Mouse (Mus musculus): ENCODE measurements around the gene Tshz2. TPM values are rescaled to one million over a fixed set of nuclear protein-coding genes. Genes with fewer than 3 reads are reported as not detected.
A peak's percentile ranks its signal among the peaks of the same experiment; 100 is the strongest.

The Tshz2 gene
- polyA plus RNA-seq, 1 experiment from 2014 or later, result 14.8 TPM

DNA sequence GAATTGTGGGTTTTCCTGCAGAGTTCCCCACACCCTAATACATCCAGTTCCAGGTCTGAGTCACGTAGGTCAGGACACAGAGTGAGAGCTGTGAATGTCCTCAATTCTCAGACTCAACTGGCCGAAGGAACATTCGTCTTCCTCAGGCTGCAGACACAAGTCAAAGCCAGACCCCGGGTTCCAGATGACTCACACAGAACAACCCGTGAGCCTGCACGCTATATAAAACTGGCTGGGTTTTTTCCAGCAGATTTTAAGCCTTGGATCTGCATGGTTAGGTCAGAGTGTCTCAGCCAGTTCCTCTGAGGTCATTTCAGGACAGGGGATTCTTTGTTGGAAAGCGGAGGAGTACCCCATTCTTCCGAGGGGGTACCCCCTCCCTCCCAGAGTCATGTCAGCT is 330.0 kb downstream of the Tshz2 start:
- Histone ChIP-seq H3K4me1 (ENCODE audit: control insufficient read depth, insufficient read depth, low read length) (peaks cover 25% of the 10 kb centered on the region), H3K9ac (ENCODE audit: low read depth, low read length) (no peak overlapping the region), H3K27ac (ENCODE audit: low read depth, low read length) (no peak overlapping the region), H3K27me3 (ENCODE audit: control insufficient read depth, insufficient read depth, low read length) (no peaks in the 10 kb centered on the region), H3K36me3 (ENCODE audit: control insufficient read depth, insufficient read depth, low read length) (no peaks in the 10 kb centered on the region), H3K9me3 (ENCODE audit: control insufficient read depth, low read length) (no peaks in the 10 kb centered on the region; the same call in 1 of the 2 replicates), H3K4me3 (ENCODE audit: low read length) (no peak overlapping the region), H3K4me2 (replicated peaks; ENCODE audit: low read depth, low read length) (no peak overlapping the region)
- ATAC-seq (ENCODE audit: low FRiP score, low TSS enrichment), result no peak
- WGBS, result 51% methylated on average over 8 of the region's 8 CpGs

- Histone ChIP-seq H3K9me3 (ENCODE audit: control insufficient read depth, low read length) (peaks cover 3% of the 10 kb centered on the region; the same call in 1 of the 2 replicates), H3K9ac (ENCODE audit: low read depth, low read length) (no peak overlapping the region), H3K4me3 (ENCODE audit: low read length) (no peak overlapping the region), H3K36me3 (ENCODE audit: control insufficient read depth, insufficient read depth, low read length) (no peaks in the 10 kb centered on the region), H3K27ac (ENCODE audit: low read depth, low read length) (no peak overlapping the region), H3K27me3 (ENCODE audit: control insufficient read depth, insufficient read depth, low read length) (no peaks in the 10 kb centered on the region), H3K4me2 (replicated peaks; ENCODE audit: low read depth, low read length) (no peak overlapping the region), H3K4me1 (ENCODE audit: control insufficient read depth, insufficient read depth, low read length) (no peaks in the 10 kb centered on the region)
- WGBS, result 95% methylated on average over 6 of the region's 6 CpGs
- no peak for ATAC-seq (ENCODE audit: low FRiP score, low TSS enrichment)
Observed at GRCm38 (mm10) chr2:169970481-169970880, 337.7 kb downstream of the Tshz2 start.

- no peak overlapping the region for H3K4me3 ChIP-seq (ENCODE audit: low read length)
- no peaks in the 10 kb centered on the region for H3K36me3 ChIP-seq (ENCODE audit: control insufficient read depth, insufficient read depth, low read length)
- no peak for ATAC-seq (ENCODE audit: low FRiP score, low TSS enrichment)
- H3K27me3 ChIP-seq (ENCODE audit: control insufficient read depth, insufficient read depth, low read length), result no peaks in the 10 kb centered on the region
- no peak overlapping the region for H3K27ac ChIP-seq (ENCODE audit: low read depth, low read length)
- H3K4me1 ChIP-seq (ENCODE audit: control insufficient read depth, insufficient read depth, low read length), result no peaks in the 10 kb centered on the region
- 78% methylated on average over 10 of the region's 10 CpGs for WGBS
- H3K9me3 ChIP-seq (ENCODE audit: control insufficient read depth, low read length), result no peaks in the 10 kb centered on the region
- no peak overlapping the region for H3K9ac ChIP-seq (ENCODE audit: low read depth, low read length)
- no peak overlapping the region for H3K4me2 ChIP-seq (replicated peaks; ENCODE audit: low read depth, low read length)
Observed at GRCm38 (mm10) chr2:169982925-169983324, 350.1 kb downstream of the Tshz2 start.

DNA sequence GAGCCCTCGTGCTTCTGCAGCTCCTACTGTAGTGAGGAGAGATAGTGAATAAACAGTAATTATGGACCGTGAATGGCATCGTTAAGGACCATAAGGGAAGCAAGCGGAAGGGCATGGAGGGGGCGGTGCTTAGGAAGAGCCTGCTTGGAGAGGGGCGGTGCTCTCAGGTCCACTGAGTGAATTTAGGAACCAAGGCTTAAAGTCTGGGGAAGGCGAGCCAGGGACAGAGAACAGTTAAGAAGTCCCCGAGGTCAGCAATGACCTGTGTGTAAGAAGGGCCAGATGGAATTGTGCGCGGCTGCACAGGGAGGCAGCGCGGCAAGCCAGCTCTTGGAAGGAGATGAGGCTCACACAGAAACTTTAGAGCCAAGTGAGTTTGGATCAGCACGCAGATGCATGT is 354.4 kb downstream of the Tshz2 start:
- H3K9ac ChIP-seq (ENCODE audit: low read depth, low read length), result no peak overlapping the region
- H3K4me1 ChIP-seq (ENCODE audit: control insufficient read depth, insufficient read depth, low read length), result no peaks in the 10 kb centered on the region
- no peaks in the 10 kb centered on the region for H3K36me3 ChIP-seq (ENCODE audit: control insufficient read depth, insufficient read depth, low read length)
- WGBS, result 49% methylated on average over 13 of the region's 13 CpGs
- no peak for ATAC-seq (ENCODE audit: low FRiP score, low TSS enrichment)
- no peak overlapping the region for H3K27ac ChIP-seq (ENCODE audit: low read depth, low read length)
- no peaks in the 10 kb centered on the region for H3K9me3 ChIP-seq (ENCODE audit: control insufficient read depth, low read length)
- no peak overlapping the region for H3K4me2 ChIP-seq (replicated peaks; ENCODE audit: low read depth, low read length)
- no peaks in the 10 kb centered on the region for H3K27me3 ChIP-seq (ENCODE audit: control insufficient read depth, insufficient read depth, low read length)
- H3K4me3 ChIP-seq (ENCODE audit: low read length), result no peak overlapping the region

DNA sequence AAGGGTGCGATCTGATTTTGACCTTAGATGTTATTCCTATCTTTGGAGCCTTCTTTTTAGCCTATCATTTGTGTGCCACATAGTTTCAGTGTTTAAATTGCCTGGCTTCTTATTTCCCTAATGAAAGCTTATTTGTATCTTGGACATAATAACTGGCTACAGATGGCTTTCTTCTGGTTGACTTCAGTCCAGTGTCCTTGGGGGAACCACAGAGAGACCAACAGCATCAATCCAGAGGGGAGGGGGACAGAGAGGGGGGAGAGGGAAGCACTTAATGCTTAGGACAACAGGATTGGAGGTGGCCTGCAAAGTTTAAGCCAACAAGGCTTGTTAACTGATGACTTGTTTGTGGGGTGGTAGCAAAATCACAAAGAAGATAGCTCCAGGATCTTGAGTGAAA is 356.4 kb downstream of the Tshz2 start:
- Histone ChIP-seq H3K4me3 (ENCODE audit: low read length) (no peak overlapping the region), H3K36me3 (ENCODE audit: control insufficient read depth, insufficient read depth, low read length) (no peaks in the 10 kb centered on the region), H3K27ac (ENCODE audit: low read depth, low read length) (no peak overlapping the region), H3K4me2 (replicated peaks; ENCODE audit: low read depth, low read length) (no peak overlapping the region), H3K9ac (ENCODE audit: low read depth, low read length) (no peak overlapping the region), H3K27me3 (ENCODE audit: control insufficient read depth, insufficient read depth, low read length) (no peaks in the 10 kb centered on the region), H3K4me1 (ENCODE audit: control insufficient read depth, insufficient read depth, low read length) (no peaks in the 10 kb centered on the region), H3K9me3 (ENCODE audit: control insufficient read depth, low read length) (no peaks in the 10 kb centered on the region)
- WGBS, result 97% methylated on average over 1 of the region's 1 CpGs
- no peak for ATAC-seq (ENCODE audit: low FRiP score, low TSS enrichment)

DNA sequence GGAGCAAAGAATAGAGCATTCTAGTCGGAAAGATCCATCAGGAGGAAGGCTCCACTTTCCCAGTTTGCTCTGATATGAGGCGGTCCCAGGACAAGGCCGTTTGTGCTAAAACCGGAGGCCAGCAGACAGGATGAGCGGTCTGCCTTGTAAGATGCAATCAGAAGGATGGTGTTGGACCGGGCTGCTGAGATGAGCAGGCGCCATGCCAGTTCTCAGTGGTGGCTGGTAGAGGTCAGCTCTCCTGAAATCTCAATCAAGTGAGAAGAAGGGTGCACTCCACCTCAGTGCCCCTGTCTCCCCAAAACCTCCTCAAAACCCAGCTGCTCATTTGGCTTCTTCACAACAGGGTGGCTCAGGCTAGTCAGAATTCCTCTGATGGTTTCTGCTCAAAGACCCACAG is 358.2 kb downstream of the Tshz2 start:
- Histone ChIP-seq H3K9me3 (ENCODE audit: control insufficient read depth, low read length) (no peaks in the 10 kb centered on the region), H3K4me1 (ENCODE audit: control insufficient read depth, insufficient read depth, low read length) (peaks cover 8% of the 10 kb centered on the region), H3K36me3 (ENCODE audit: control insufficient read depth, insufficient read depth, low read length) (no peaks in the 10 kb centered on the region), H3K4me2 (replicated peaks; ENCODE audit: low read depth, low read length) (no peak overlapping the region), H3K4me3 (ENCODE audit: low read length) (no peak overlapping the region), H3K27ac (ENCODE audit: low read depth, low read length) (no peak overlapping the region), H3K27me3 (ENCODE audit: control insufficient read depth, insufficient read depth, low read length) (no peaks in the 10 kb centered on the region), H3K9ac (ENCODE audit: low read depth, low read length) (no peak overlapping the region)
- no peak for ATAC-seq (ENCODE audit: low FRiP score, low TSS enrichment)
- 90% methylated on average over 7 of the region's 7 CpGs for WGBS

GRCm38 (mm10) chr2:169995987-169996386 is 363.2 kb downstream of the Tshz2 start:
- H3K36me3 ChIP-seq (ENCODE audit: control insufficient read depth, insufficient read depth, low read length), result no peaks in the 10 kb centered on the region
- H3K9ac ChIP-seq (ENCODE audit: low read depth, low read length), result peak overlapping the region; percentile 42; the same call in 1 of the 2 replicates
- H3K4me3 ChIP-seq (ENCODE audit: low read length), result peak overlapping the region; percentile 12; the same call in 1 of the 2 replicates
- WGBS, result 22% methylated on average over 12 of the region's 12 CpGs
- peak overlapping the region; percentile 36 for H3K4me2 ChIP-seq (replicated peaks; ENCODE audit: low read depth, low read length)
- H3K4me1 ChIP-seq (ENCODE audit: control insufficient read depth, insufficient read depth, low read length), result peaks cover 41% of the 10 kb centered on the region
- H3K27ac ChIP-seq (ENCODE audit: low read depth, low read length), result peak overlapping the region; percentile 82; the same call in 1 of the 2 replicates
- H3K27me3 ChIP-seq (ENCODE audit: control insufficient read depth, insufficient read depth, low read length), result no peaks in the 10 kb centered on the region
- H3K9me3 ChIP-seq (ENCODE audit: control insufficient read depth, low read length), result no peaks in the 10 kb centered on the region
- ATAC-seq (ENCODE audit: low FRiP score, low TSS enrichment), result 0 out of 2 replicates have a peak, but pooled peaks have one; percentile 20

DNA sequence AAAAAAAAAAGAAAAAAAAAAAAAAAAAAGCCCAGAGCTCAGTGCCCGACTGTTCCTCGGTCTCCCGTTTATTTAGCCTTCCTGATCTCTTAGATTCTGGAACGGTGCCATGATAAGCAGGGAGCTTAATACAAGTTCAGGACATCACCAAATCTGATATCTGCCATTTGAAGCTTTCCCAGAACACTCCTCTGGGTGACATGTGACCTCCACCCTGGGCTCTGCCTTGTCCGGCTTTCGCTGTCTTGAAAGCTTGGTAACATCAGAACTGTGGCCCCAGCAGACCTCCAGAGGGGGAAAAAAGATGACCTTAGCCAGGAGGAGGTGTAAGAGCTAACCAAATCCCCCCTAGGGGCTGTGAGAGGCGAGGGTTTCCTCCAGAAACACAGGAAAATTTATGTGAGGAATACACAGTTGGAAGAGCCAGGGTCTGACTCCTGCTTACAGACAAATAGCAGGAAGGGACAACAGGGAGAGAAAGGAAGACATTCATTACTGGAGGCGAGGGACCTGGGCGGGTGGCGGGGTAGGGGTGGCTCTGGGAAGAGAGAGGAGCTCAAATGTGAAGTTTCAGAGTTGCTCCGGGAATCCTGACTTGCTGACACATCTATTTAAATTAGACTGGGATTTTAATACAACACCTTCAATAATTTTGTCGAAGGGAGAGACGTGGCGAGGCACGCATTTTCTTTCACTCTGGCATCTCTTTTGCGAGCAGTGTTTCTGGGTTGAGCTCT is 363.9 kb downstream of the Tshz2 start:
- Histone ChIP-seq H3K27me3 (ENCODE audit: control insufficient read depth, insufficient read depth, low read length) (no peaks in the 10 kb centered on the region), H3K27ac (ENCODE audit: low read depth, low read length) (peak overlapping the region; percentile 82), H3K4me2 (replicated peaks; ENCODE audit: low read depth, low read length) (no peak overlapping the region; the same call in 1 of the 2 replicates), H3K9ac (ENCODE audit: low read depth, low read length) (peak overlapping the region; percentile 18; the same call in 1 of the 2 replicates), H3K36me3 (ENCODE audit: control insufficient read depth, insufficient read depth, low read length) (no peaks in the 10 kb centered on the region), H3K4me3 (ENCODE audit: low read length) (no peak overlapping the region), H3K4me1 (ENCODE audit: control insufficient read depth, insufficient read depth, low read length) (peaks cover 41% of the 10 kb centered on the region), H3K9me3 (ENCODE audit: control insufficient read depth, low read length) (no peaks in the 10 kb centered on the region)
- peak; percentile 65; the same call in 1 of the 2 replicates for ATAC-seq (ENCODE audit: low FRiP score, low TSS enrichment)
- WGBS, result 25% methylated on average over 16 of the region's 16 CpGs

DNA sequence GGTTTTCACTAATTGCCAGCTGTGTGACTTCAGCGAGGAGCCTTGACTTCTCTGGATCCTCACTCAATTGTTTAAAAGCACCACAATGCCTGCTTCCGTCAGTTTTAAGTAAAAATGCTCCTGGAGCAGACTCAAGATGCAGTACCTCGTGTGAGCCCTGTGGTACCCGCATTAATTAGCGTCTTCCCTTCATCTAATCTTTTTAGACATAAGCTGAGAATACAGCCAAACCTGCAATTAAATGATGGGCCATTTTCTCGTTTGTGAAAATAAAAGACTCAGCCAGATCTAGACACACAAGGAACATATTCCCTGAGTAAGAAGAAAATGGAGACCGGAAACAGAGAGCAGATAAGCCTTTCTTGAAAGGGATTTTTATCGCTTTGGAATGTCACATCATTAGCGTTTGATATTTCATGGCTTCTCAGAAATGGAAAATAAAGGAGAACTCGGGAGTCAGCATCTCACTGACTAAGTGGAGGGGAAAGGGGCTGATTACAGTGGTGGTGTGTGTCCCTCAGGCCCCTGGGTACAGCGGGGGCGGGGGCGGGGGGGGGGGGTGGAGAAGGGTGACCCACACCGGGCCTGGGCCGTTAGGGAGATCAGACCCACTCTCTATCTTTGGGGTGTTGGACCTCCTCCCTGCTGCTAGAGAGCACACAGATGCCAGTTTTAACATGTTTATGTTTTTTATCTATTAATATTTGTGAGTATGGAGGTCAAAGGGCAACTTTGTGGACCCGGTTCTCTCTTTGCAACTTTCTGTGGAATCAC is 364.6 kb downstream of the Tshz2 start:
- Histone ChIP-seq H3K27ac (ENCODE audit: low read depth, low read length) (peak overlapping the region; percentile 82), H3K9ac (ENCODE audit: low read depth, low read length) (no peak overlapping the region), H3K4me3 (ENCODE audit: low read length) (no peak overlapping the region), H3K4me2 (replicated peaks; ENCODE audit: low read depth, low read length) (no peak overlapping the region), H3K36me3 (ENCODE audit: control insufficient read depth, insufficient read depth, low read length) (no peaks in the 10 kb centered on the region), H3K9me3 (ENCODE audit: control insufficient read depth, low read length) (no peaks in the 10 kb centered on the region), H3K27me3 (ENCODE audit: control insufficient read depth, insufficient read depth, low read length) (no peaks in the 10 kb centered on the region), H3K4me1 (ENCODE audit: control insufficient read depth, insufficient read depth, low read length) (peaks cover 41% of the 10 kb centered on the region)
- no peak for ATAC-seq (ENCODE audit: low FRiP score, low TSS enrichment)
- 58% methylated on average over 16 of the region's 16 CpGs for WGBS

Data from kidney, embryonic 14.5 days (tissue).